Mouse (Mus musculus) MEL (cell line): ENCODE results near the gene Pdss2. TPM values are rescaled to one million over a fixed set of nuclear protein-coding genes. Genes with fewer than 3 reads are reported as not detected.

Experiments
- DNase-seq: peaks from one replicate; pipeline ENCODE4 v3.0.0; 2011; ENCODE audit warnings: low read depth, low spot score
- H3K27ac ChIP-seq: 2 replicates; pipeline ENCODE4 v1.5.1; 2012; ENCODE audit warnings: low read depth, mild to moderate bottlenecking, control low read depth, low read length, moderate library complexity; ENCODE audit not compliant: control insufficient read depth
- H3K27me3 ChIP-seq, 2 experiments: fragments of 150-350 bp in 1 of 2; sonication (generic) in 1 of 2; 2 replicates each; pipeline ENCODE4 v1.6.1; 2012; ENCODE audit warnings: low read length in 2 of 2, mild to moderate bottlenecking in 2 of 2, improper control_type of control experiment in 1 of 2, moderate library complexity in 1 of 2; ENCODE audit not compliant: insufficient read depth in 2 of 2, control insufficient read depth in 1 of 2
- H3K36me3 ChIP-seq, 2 experiments: 2 replicates each; pipeline ENCODE4 v1.6.1; 2012 to 2014; ENCODE audit warnings: low read length in 2 of 2, improper control_type of control experiment in 1 of 2, inconsistent platforms in 1 of 2, mild to moderate bottlenecking in 1 of 2; ENCODE audit not compliant: insufficient read depth in 2 of 2, control insufficient read depth in 1 of 2
- H3K4me1 ChIP-seq, 2 experiments: fragments of 150-350 bp in 1 of 2; sonication (generic) in 1 of 2; 2 replicates each; pipeline ENCODE4 v1.6.1; 2012; ENCODE audit warnings: low read length in 2 of 2, improper control_type of control experiment in 1 of 2, mild to moderate bottlenecking in 1 of 2; ENCODE audit not compliant: insufficient read depth in 2 of 2, control insufficient read depth in 1 of 2
- H3K4me3 ChIP-seq, 2 experiments: fragments of 150-350 bp in 1 of 2; sonication (generic) in 1 of 2; 2 replicates each; pipeline ENCODE4 v1.5.1; 2012; ENCODE audit warnings: low read depth in 2 of 2, low read length in 2 of 2, mild to moderate bottlenecking in 2 of 2, moderate library complexity in 2 of 2, control low read depth in 1 of 2, improper control_type of control experiment in 1 of 2; ENCODE audit not compliant: control insufficient read depth in 1 of 2, insufficient read depth in 1 of 2
- H3K79me2 ChIP-seq: 2 replicates; pipeline ENCODE4 v1.6.1; 2012; ENCODE audit warnings: mild to moderate bottlenecking, low read length, moderate library complexity; ENCODE audit not compliant: control insufficient read depth, poor library complexity, insufficient read depth
- H3K9ac ChIP-seq: 2 replicates; pipeline ENCODE4 v1.6.1; 2012; ENCODE audit warnings: low read depth, mild to moderate bottlenecking, control low read depth, low read length, moderate library complexity; ENCODE audit not compliant: control insufficient read depth, poor library complexity, severe bottlenecking
- H3K9me3 ChIP-seq: fragments of 150-350 bp; sonication (generic); replicated peaks from 2 replicates; pipeline ENCODE4 v1.6.1; 2012; ENCODE audit warnings: mild to moderate bottlenecking, low read length, improper control_type of control experiment, moderate library complexity; ENCODE audit not compliant: insufficient read depth
- BHLHE40 ChIP-seq: IDR thresholded peaks from 2 replicates; pipeline ENCODE4 v1.6.1; 2012; ENCODE audit warnings: low read depth, mild to moderate bottlenecking, inconsistent platforms, low read length, improper control_type of control experiment, borderline replicate concordance
- CHD1 ChIP-seq: IDR thresholded peaks from 2 replicates; pipeline ENCODE4 v1.6.1; 2012; ENCODE audit warnings: low read depth, mild to moderate bottlenecking, inconsistent platforms, low read length, improper control_type of control experiment
- CHD2 ChIP-seq: IDR thresholded peaks from 2 replicates; pipeline ENCODE4 v1.6.1; 2011; ENCODE audit warnings: low read length, improper control_type of control experiment
- CTCF ChIP-seq, 3 experiments: IDR thresholded peaks in 2 of 3; conservative IDR thresholded peaks in 1 of 3; 2 replicates each; pipeline ENCODE4 v1.5.1; 2011 to 2012; ENCODE audit warnings: low read length in 3 of 3, low read depth in 2 of 3, mild to moderate bottlenecking in 2 of 3, improper control_type of control experiment in 1 of 3, inconsistent platforms in 1 of 3, mixed read lengths in 1 of 3, moderate library complexity in 1 of 3; ENCODE audit not compliant: control insufficient read depth in 1 of 3, insufficient read depth in 1 of 3, poor library complexity in 1 of 3, severe bottlenecking in 1 of 3
- E2F4 ChIP-seq: IDR thresholded peaks from 2 replicates; pipeline ENCODE4 v1.6.1; 2011; ENCODE audit warnings: low read depth, low read length, improper control_type of control experiment, borderline replicate concordance
- ELF1 ChIP-seq: IDR thresholded peaks from 2 replicates; pipeline ENCODE4 v1.6.1; 2014; ENCODE audit warnings: low read depth, mild to moderate bottlenecking, inconsistent platforms, low read length, improper control_type of control experiment, moderate library complexity
- EP300 ChIP-seq, 2 experiments: IDR thresholded peaks; 2 replicates each; pipeline ENCODE4 v1.6.1; 2011; ENCODE audit warnings: improper control_type of control experiment in 2 of 2, low read length in 2 of 2, low read depth in 1 of 2, mild to moderate bottlenecking in 1 of 2
- ETS1 ChIP-seq: IDR thresholded peaks from 2 replicates; pipeline ENCODE4 v1.6.1; 2012; ENCODE audit warnings: low read depth, mild to moderate bottlenecking, inconsistent platforms, low read length, improper control_type of control experiment, moderate library complexity
- GABPA ChIP-seq: IDR thresholded peaks from 2 replicates; pipeline ENCODE4 v1.6.1; 2012; ENCODE audit warnings: low read depth, mild to moderate bottlenecking, inconsistent platforms, low read length, improper control_type of control experiment, moderate library complexity
- GATA1 ChIP-seq: IDR thresholded peaks from 2 replicates; pipeline ENCODE4 v1.6.1; 2011; ENCODE audit warnings: low read depth, low read length, improper control_type of control experiment
- JUND ChIP-seq: IDR thresholded peaks from 2 replicates; pipeline ENCODE4 v1.6.1; 2011; ENCODE audit warnings: low read depth, mild to moderate bottlenecking, improper control_type of control experiment, low read length
- KAT2A ChIP-seq: conservative IDR thresholded peaks from 2 replicates; pipeline ENCODE4 v1.6.1; 2012; ENCODE audit warnings: low read depth, low read length, improper control_type of control experiment, inconsistent platforms
- MAFK ChIP-seq: IDR thresholded peaks from 2 replicates; pipeline ENCODE4 v1.6.1; 2011; ENCODE audit warnings: low read depth, mild to moderate bottlenecking, low read length, improper control_type of control experiment, borderline replicate concordance
- MAX ChIP-seq: IDR thresholded peaks from 2 replicates; pipeline ENCODE4 v1.6.1; 2011; ENCODE audit warnings: low read length, improper control_type of control experiment
- MAZ ChIP-seq: IDR thresholded peaks from 2 replicates; pipeline ENCODE4 v1.6.1; 2012; ENCODE audit warnings: low read depth, mild to moderate bottlenecking, inconsistent platforms, low read length, improper control_type of control experiment
- MEF2A ChIP-seq: IDR thresholded peaks from 2 replicates; pipeline ENCODE4 v1.6.1; 2014; ENCODE audit warnings: low read depth, mild to moderate bottlenecking, inconsistent platforms, low read length, improper control_type of control experiment; ENCODE audit not compliant: poor library complexity, insufficient replicate concordance, severe bottlenecking; ENCODE audit errors: extremely low read depth
- MXI1 ChIP-seq: IDR thresholded peaks from 2 replicates; pipeline ENCODE4 v1.6.1; 2011; ENCODE audit warnings: mild to moderate bottlenecking, low read depth, low read length, improper control_type of control experiment
- MYB ChIP-seq: IDR thresholded peaks from 2 replicates; pipeline ENCODE4 v1.6.1; 2011; ENCODE audit warnings: mild to moderate bottlenecking, low read depth, low read length, improper control_type of control experiment
- MYC ChIP-seq: IDR thresholded peaks from 2 replicates; pipeline ENCODE4 v1.6.1; 2011; ENCODE audit warnings: low read depth, mild to moderate bottlenecking, low read length, improper control_type of control experiment, moderate library complexity
- NELFE ChIP-seq: IDR thresholded peaks from 2 replicates; pipeline ENCODE4 v1.6.1; 2011; ENCODE audit warnings: low read depth, low read length, improper control_type of control experiment
- NRF1 ChIP-seq: IDR thresholded peaks from 2 replicates; pipeline ENCODE4 v1.6.1; 2014; ENCODE audit warnings: low read depth, mild to moderate bottlenecking, inconsistent platforms, low read length, improper control_type of control experiment, moderate library complexity; ENCODE audit not compliant: poor library complexity, insufficient read depth, severe bottlenecking
- POLR2A ChIP-seq, 2 experiments: IDR thresholded peaks; 2 replicates each; pipeline ENCODE4 v1.6.1; 2011 to 2012; ENCODE audit warnings: low read length in 2 of 2, mild to moderate bottlenecking in 2 of 2, control low read depth in 1 of 2, improper control_type of control experiment in 1 of 2, low read depth in 1 of 2, moderate library complexity in 1 of 2; ENCODE audit not compliant: control insufficient read depth in 1 of 2, insufficient read depth in 1 of 2, poor library complexity in 1 of 2
- POLR2AphosphoS2 ChIP-seq: IDR thresholded peaks from 2 replicates; pipeline ENCODE4 v1.6.1; 2011; ENCODE audit warnings: low read length, improper control_type of control experiment
- POLR2AphosphoS5 ChIP-seq: IDR thresholded peaks from 2 replicates; pipeline ENCODE4 v1.6.1; 2012; ENCODE audit warnings: low read depth, borderline replicate concordance, mild to moderate bottlenecking, inconsistent platforms, low read length, moderate library complexity, mixed read lengths
- RAD21 ChIP-seq: IDR thresholded peaks from 2 replicates; pipeline ENCODE4 v1.6.1; 2011; ENCODE audit warnings: mild to moderate bottlenecking, low read depth, low read length, improper control_type of control experiment
- RCOR1 ChIP-seq: IDR thresholded peaks from 2 replicates; pipeline ENCODE4 v1.6.1; 2012; ENCODE audit warnings: low read depth, mild to moderate bottlenecking, inconsistent platforms, low read length, improper control_type of control experiment
- SIN3A ChIP-seq: IDR thresholded peaks from 2 replicates; pipeline ENCODE4 v1.6.1; 2012; ENCODE audit warnings: low read length, improper control_type of control experiment, inconsistent platforms
- SMC3 ChIP-seq: IDR thresholded peaks from 2 replicates; pipeline ENCODE4 v1.6.1; 2011; ENCODE audit warnings: low read depth, low read length, improper control_type of control experiment
- TAL1 ChIP-seq: IDR thresholded peaks from 2 replicates; pipeline ENCODE4 v1.6.1; 2012; ENCODE audit warnings: mild to moderate bottlenecking, inconsistent platforms, low read length, moderate library complexity, mixed read lengths
- UBTF ChIP-seq: IDR thresholded peaks from 2 replicates; pipeline ENCODE4 v1.6.1; 2012; ENCODE audit warnings: low read depth, mild to moderate bottlenecking, inconsistent platforms, low read length, improper control_type of control experiment, moderate library complexity, borderline replicate concordance; ENCODE audit not compliant: insufficient read depth
- USF2 ChIP-seq, 2 experiments: IDR thresholded peaks; 2 replicates each; pipeline ENCODE4 v1.6.1; 2011 to 2012; ENCODE audit warnings: improper control_type of control experiment in 2 of 2, low read length in 2 of 2, borderline replicate concordance in 1 of 2, inconsistent platforms in 1 of 2, low read depth in 1 of 2, mild to moderate bottlenecking in 1 of 2; ENCODE audit not compliant: insufficient read depth in 1 of 2
- ZC3H11A ChIP-seq: IDR thresholded peaks from 2 replicates; pipeline ENCODE4 v1.6.1; 2012; ENCODE audit warnings: low read depth, mild to moderate bottlenecking, inconsistent platforms, low read length, improper control_type of control experiment
- ZKSCAN1 ChIP-seq: IDR thresholded peaks from 2 replicates; pipeline ENCODE4 v1.6.1; 2012; ENCODE audit warnings: low read depth, mild to moderate bottlenecking, inconsistent platforms, low read length, improper control_type of control experiment, moderate library complexity
- ZMIZ1 ChIP-seq: IDR thresholded peaks from 2 replicates; pipeline ENCODE4 v1.6.1; 2012; ENCODE audit warnings: low read depth, mild to moderate bottlenecking, inconsistent platforms, low read length, improper control_type of control experiment, moderate library complexity
- ZNF384 ChIP-seq: IDR thresholded peaks from 2 replicates; pipeline ENCODE4 v1.6.1; 2012; ENCODE audit warnings: low read depth, mild to moderate bottlenecking, inconsistent platforms, low read length, improper control_type of control experiment
- polyA plus RNA-seq, 2 experiments: library from polyadenylated mRNA; stranded (reverse) in 1 of 2; unstranded in 1 of 2; fragments of >175 nt in 1 of 2; fragments of >200 nt in 1 of 2; gene quantifications; 2 replicates each; pipeline versions ENCODE4 v1.2.1 to v1.2.4; 2012; ENCODE audit warnings: low replicate concordance in 2 of 2, low read depth in 1 of 2; ENCODE audit not compliant: insufficient read length in 2 of 2, insufficient read depth in 1 of 2, missing spikeins in 1 of 2
- total RNA-seq: library from RNA; depleted of rRNA; stranded (reverse); fragments of 300-350 nt; gene quantifications from 2 replicates; pipeline ENCODE4 v1.2.3, GENCODE M21; 2012

Gene Pdss2
- total and polyA plus RNA-seq, 3 experiments = 14.3 to 14.8 TPM; not detected in 1

GRCm38 (mm10) chr10:43245461-43246200 is 24.3 kb downstream of the Pdss2 start:
- peak; percentile 77 for DNase-seq
- peak overlapping the region; percentile 48 to 77 for H3K4me3 ChIP-seq
- TF ChIP-seq NRF1 (no peak), ZC3H11A (no peak), MAZ (no peak), USF2 (IDR thresholded peaks at IDR 0.05; ENCODE audit: borderline replicate concordance in 1 of 2, insufficient read depth in 1 of 2, low read depth in 1 of 2, low read length in 2 of 2) (no peak), ELF1 (no peak), ETS1 (peak; percentile 46; the same call in 1 of the 2 replicates), GABPA (no peak), POLR2AphosphoS5 (no peak), MEF2A (no peak), POLR2A (IDR thresholded peaks at IDR 0.05; ENCODE audit: control insufficient read depth in 1 of 2, insufficient read depth in 1 of 2, low read depth in 1 of 2, low read length in 2 of 2, poor library complexity in 1 of 2) (no peak), ZMIZ1 (no peak), MYB (peak; percentile 45; the same call in 1 of the 2 replicates), NELFE (peak; percentile 38; the same call in 1 of the 2 replicates), GATA1 (peak; percentile 74), CHD2 (no peak), KAT2A (no peak), MYC (peak; percentile 52; the same call in 1 of the 2 replicates), UBTF (no peak), E2F4 (no peak), MXI1 (0 out of 2 replicates have a peak, but pooled peaks have one; percentile 26), TAL1 (peak; percentile 61), POLR2AphosphoS2 (no peak), EP300 (IDR thresholded peaks at IDR 0.05; ENCODE audit: low read depth in 1 of 2, low read length in 2 of 2) (peak; percentile 64 to 77), MAX (peak; percentile 45; the same call in 1 of the 2 replicates), RAD21 (no peak), BHLHE40 (peak; percentile 96), CHD1 (0 out of 2 replicates have a peak, but pooled peaks have one; percentile 63), SIN3A (peak; percentile 79), ZNF384 (peak; percentile 46; the same call in 1 of the 2 replicates), RCOR1 (0 out of 2 replicates have a peak, but pooled peaks have one; percentile 29), JUND (no peak), SMC3 (0 out of 2 replicates have a peak, but pooled peaks have one; percentile 6), MAFK (0 out of 2 replicates have a peak, but pooled peaks have one; percentile 23), ZKSCAN1 (no peak), CTCF (IDR thresholded peaks at IDR 0.05 in 2 of 3, conservative IDR thresholded peaks at IDR 0.05 in 1 of 3; ENCODE audit: control insufficient read depth in 1 of 3, insufficient read depth in 1 of 3, low read depth in 2 of 3, low read length in 3 of 3, poor library complexity in 1 of 3, severe bottlenecking in 1 of 3) (no peak)

More at GRCm38 (mm10) chr10:43245461-43246200, 24.3 kb downstream of the Pdss2 start:
- no peaks in the 10 kb centered on the region for H3K27me3 ChIP-seq
- H3K79me2 ChIP-seq = 0 out of 2 replicates have a peak, but pooled peaks cover 1% of the 10 kb centered on the region
- H3K36me3 ChIP-seq = peaks cover 0 to 16% of the 10 kb centered on the region in 2 experiments; a peak in 2 of 4 replicates
- H3K9ac ChIP-seq = peak overlapping the region; percentile 36
- H3K27ac ChIP-seq = peak overlapping the region; percentile 63
- H3K9me3 ChIP-seq = no peaks in the 10 kb centered on the region
- peaks cover 3 to 6% of the 10 kb centered on the region in 2 experiments for H3K4me1 ChIP-seq
